Mouse (Mus musculus): Measurements from ENCODE around the gene Acot10.
"Not testable (repeated sequence)": the region's sequence is repeated elsewhere in the genome, so short reads cannot be mapped to it uniquely, and the experiment has no call there.

The Acot10 gene

GRCm38 (mm10) chr15:20666650-20667049 is at the start of gene Acot10:
Gene Acot10, minus strand, starts transcription at chr15:20666750.
- DNase-seq (ENCODE audit: low spot score): no peak

GRCm38 (mm10) chr15:20711859-20712258 is 45.3 kb upstream of the Acot10 start:
- no peak for DNase-seq (ENCODE audit: low spot score)

- DNase-seq (ENCODE audit: low spot score): no peak
These were observed 29.7 kb upstream of the Acot10 start for GRCm38 (mm10) chr15:20696229-20696628.

DNA sequence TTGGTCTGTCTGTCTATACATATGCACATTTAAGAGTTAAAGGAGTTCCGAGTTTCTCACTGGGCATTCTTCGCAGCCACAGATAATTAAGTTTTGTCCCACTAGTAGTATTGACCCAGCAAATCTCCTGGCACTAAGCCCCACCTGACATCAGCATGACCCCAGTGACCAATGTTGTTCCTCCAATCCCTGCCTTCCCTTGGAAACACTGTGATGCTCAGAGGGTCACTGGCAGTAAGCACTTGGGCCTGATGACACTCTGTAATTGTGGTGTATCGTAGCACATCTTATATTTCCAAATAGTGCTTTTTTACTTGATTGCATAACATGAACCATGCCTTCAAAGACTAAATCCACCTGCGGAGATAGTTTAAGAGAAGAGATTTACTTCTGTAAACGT is 17.6 kb upstream of the Acot10 start:
- no peak for DNase-seq (ENCODE audit: low spot score)

GRCm38 (mm10) chr15:20682719-20683118 is 16.2 kb upstream of the Acot10 start:
- no peak for DNase-seq (ENCODE audit: low spot score)

GRCm38 (mm10) chr15:20669507-20669906 is 3.0 kb upstream of the Acot10 start:
- not testable (repeated sequence) for DNase-seq (ENCODE audit: low spot score)

DNA sequence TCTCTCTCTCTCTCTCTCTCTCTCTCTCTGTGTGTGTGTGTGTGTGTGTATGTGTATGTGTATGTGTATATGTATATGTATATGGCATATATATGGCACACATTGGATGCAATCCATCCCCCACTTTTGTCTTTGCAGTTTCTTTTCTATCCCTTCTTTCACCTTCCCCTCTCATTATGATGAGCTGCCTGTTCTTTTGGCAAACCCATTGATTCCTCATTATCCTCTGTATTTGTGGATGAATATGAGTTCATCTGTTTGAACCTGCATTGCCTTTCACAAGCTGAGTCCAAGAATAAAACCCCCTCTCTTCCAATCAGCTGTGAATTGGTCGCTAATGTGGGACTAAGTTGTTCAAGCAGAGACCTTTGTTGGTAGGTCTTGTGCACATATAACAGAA is 1.4 kb upstream of the Acot10 start:
- no peak for DNase-seq (ENCODE audit: low spot score)

DNA sequence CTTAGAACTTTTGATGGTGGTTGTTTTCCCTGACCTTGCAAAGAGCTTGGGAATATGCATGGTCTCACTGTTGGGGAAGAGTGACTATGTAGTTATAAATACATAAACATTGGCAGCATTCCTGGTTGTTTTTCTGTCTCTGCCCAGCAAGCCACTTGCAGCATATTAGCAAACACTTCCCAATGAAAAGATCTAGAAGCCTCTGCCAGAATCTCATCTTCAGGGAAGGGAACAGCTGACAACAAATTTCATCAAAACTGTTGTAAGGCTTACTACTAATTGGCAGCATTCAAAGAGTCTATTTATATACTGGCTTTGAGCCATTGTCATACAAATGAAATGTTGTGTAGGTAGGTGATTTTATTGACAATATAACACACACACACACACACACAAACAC is 800 bp upstream of the Acot10 start:
- DNase-seq (ENCODE audit: low spot score): no peak

GRCm38 (mm10) chr15:20660221-20660620 is 6.3 kb downstream of the Acot10 start:
- DNase-seq (ENCODE audit: low spot score): no peak

- no peak for DNase-seq (ENCODE audit: low spot score)
These were observed 23.6 kb downstream of the Acot10 start for GRCm38 (mm10) chr15:20642905-20643414.

DNA sequence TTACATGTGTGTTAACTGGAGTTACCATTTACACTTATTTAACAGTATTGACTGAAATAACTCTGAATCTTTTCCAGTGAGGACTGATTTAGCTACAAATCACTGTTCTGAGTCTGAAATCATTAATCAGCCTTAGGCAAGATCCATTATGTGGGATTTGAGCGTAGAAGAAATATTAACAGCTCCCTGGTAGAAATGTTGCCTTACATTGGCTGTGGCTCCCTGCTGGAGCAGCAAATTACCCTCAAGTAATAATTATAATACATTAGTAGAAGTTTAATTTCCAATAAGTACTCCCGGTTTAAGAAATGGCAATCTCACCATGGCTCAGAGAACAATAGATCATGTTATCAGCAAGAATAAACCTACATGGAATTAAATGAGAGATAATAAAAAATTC is 27.4 kb downstream of the Acot10 start:
- no peak for DNase-seq (ENCODE audit: low spot score)

- no peak for DNase-seq (ENCODE audit: low spot score)
These were observed 32.0 kb downstream of the Acot10 start for GRCm38 (mm10) chr15:20634593-20634992.
